Mouse (Mus musculus) neural tube, embryonic 11.5 days (tissue): Measurements from ENCODE around the gene Rnf225. TPM values are rescaled to one million over a fixed set of nuclear protein-coding genes. Genes with fewer than 3 reads are reported as not detected.
A peak's percentile ranks its signal among the peaks of the same experiment; 100 is the strongest.

Experiments used
- ATAC-seq: fragments of 200-750 bp; cut with Nextera tagmentation; 2 replicates; pipeline ENCODE4 v1.8.0; 2017; ENCODE audit warnings: moderate number of reproducible peaks, mild to moderate bottlenecking, moderate TSS enrichment, moderate library complexity; ENCODE audit not compliant: insufficient read depth, low FRiP score, low TSS enrichment
- DNase-seq: peaks from one replicate; pipeline ENCODE4 v3.0.0-alpha.2; 2015; ENCODE audit warnings: low spot score
- H3K27ac ChIP-seq: fragments of 300-500 bp; sonication (generic); 2 replicates; pipeline ENCODE4 v1.5.1; 2014; ENCODE audit warnings: low read depth, mild to moderate bottlenecking, low read length
- H3K27me3 ChIP-seq: fragments of 300-500 bp; sonication (generic); 2 replicates; pipeline ENCODE4 v1.6.1; 2014; ENCODE audit warnings: mild to moderate bottlenecking, low read length, mixed read lengths; ENCODE audit not compliant: control insufficient read depth, insufficient read depth
- H3K36me3 ChIP-seq: fragments of 300-500 bp; sonication (generic); 2 replicates; pipeline ENCODE4 v1.6.1; 2014; ENCODE audit warnings: mild to moderate bottlenecking, low read length, moderate library complexity, mixed read lengths; ENCODE audit not compliant: control insufficient read depth, insufficient read depth
- H3K4me1 ChIP-seq: fragments of 300-500 bp; sonication (generic); 2 replicates; pipeline ENCODE4 v1.6.1; 2014; ENCODE audit warnings: low read length, mixed read lengths; ENCODE audit not compliant: control insufficient read depth, insufficient read depth
- H3K4me2 ChIP-seq: fragments of 300-500 bp; sonication (generic); 2 replicates; pipeline ENCODE4 v1.6.1; 2014; ENCODE audit warnings: low read depth, mild to moderate bottlenecking, moderate library complexity
- H3K4me3 ChIP-seq: fragments of 300-500 bp; sonication (generic); 2 replicates; pipeline ENCODE4 v1.5.1; 2014; ENCODE audit warnings: low read depth, low read length
- H3K9ac ChIP-seq: fragments of 300-500 bp; sonication (generic); 2 replicates; pipeline ENCODE4 v1.6.1; 2014; ENCODE audit warnings: mild to moderate bottlenecking, low read length
- H3K9me3 ChIP-seq: fragments of 300-500 bp; sonication (generic); 2 replicates; pipeline ENCODE4 v1.6.1; 2016; ENCODE audit warnings: low read length; ENCODE audit not compliant: control insufficient read depth
- WGBS: fragments of 180-500 bp; shearing (Covaris S2); extraction: QIAGEN DNeasy Blood & Tissue Kit; methylation state at CpG from one replicate; pipeline ENCODE4 v1.1.7; 2014; 5-methylcytosine and 5-hydroxymethylcytosine counted together
- polyA plus RNA-seq: library from polyadenylated mRNA; unstranded; fragments of >200 nt; fragmentation: Nextera tagmentation; extraction: Ambion mirVana; gene quantifications from 2 replicates; pipeline ENCODE4 v1.2.1, GENCODE M21; 2014

The Rnf225 gene
- polyA plus RNA-seq, 1 experiment from 2014 or later = 0.61 TPM

GRCm38 (mm10) chr7:12943488-12943887, 16.3 kb downstream of the Rnf225 start:
- DNase-seq (no peak), ATAC-seq (no peak)
- Histone ChIP-seq H3K9ac (no peak overlapping the region), H3K9me3 (no peaks in the 10 kb centered on the region), H3K27ac (no peak overlapping the region), H3K4me1 (no peaks in the 10 kb centered on the region), H3K27me3 (no peaks in the 10 kb centered on the region), H3K4me3 (no peak overlapping the region), H3K36me3 (no peaks in the 10 kb centered on the region), H3K4me2 (no peak overlapping the region)

- 9% methylated on average over 35 of the region's 35 CpGs for WGBS
- H3K27me3 ChIP-seq = no peaks in the 10 kb centered on the region
Measured at GRCm38 (mm10) chr7:12949032-12949871, 22.0 kb downstream of the Rnf225 start.

GRCm38 (mm10) chr7:12949872-12950229, 22.6 kb downstream of the Rnf225 start:
- WGBS = 7% methylated on average over 16 of the region's 16 CpGs
- peak overlapping the region; percentile 77 for H3K4me2 ChIP-seq
- no peaks in the 10 kb centered on the region for H3K36me3 ChIP-seq
- H3K27ac ChIP-seq = peak overlapping the region; percentile 81
- no peaks in the 10 kb centered on the region for H3K4me1 ChIP-seq
- peak overlapping the region; percentile 41 for H3K4me3 ChIP-seq
- H3K9me3 ChIP-seq = no peaks in the 10 kb centered on the region
- H3K27me3 ChIP-seq = no peaks in the 10 kb centered on the region
- peak overlapping the region; percentile 61 for H3K9ac ChIP-seq
- no peak for DNase-seq
- ATAC-seq = no peak; the same call in 1 of the 2 replicates

More at GRCm38 (mm10) chr7:12949032-12949871, 22.0 kb downstream of the Rnf225 start:
- H3K9ac ChIP-seq = peak overlapping the region; percentile 75
- H3K4me1 ChIP-seq = no peaks in the 10 kb centered on the region
- peak overlapping the region; percentile 41 for H3K4me3 ChIP-seq
- H3K4me2 ChIP-seq = peak overlapping the region; percentile 77
- ATAC-seq (peak; percentile 96), DNase-seq (peak; percentile 95)
- H3K27ac ChIP-seq = peak overlapping the region; percentile 81
- H3K36me3 ChIP-seq = no peaks in the 10 kb centered on the region
- H3K9me3 ChIP-seq = no peaks in the 10 kb centered on the region

- Histone ChIP-seq H3K9ac (no peak overlapping the region), H3K36me3 (no peaks in the 10 kb centered on the region), H3K27ac (no peak overlapping the region), H3K27me3 (no peaks in the 10 kb centered on the region), H3K9me3 (no peaks in the 10 kb centered on the region), H3K4me2 (no peak overlapping the region), H3K4me1 (no peaks in the 10 kb centered on the region), H3K4me3 (no peak overlapping the region)
- 64% methylated on average over 3 of the region's 3 CpGs for WGBS
- no peak for ATAC-seq
- no peak for DNase-seq
Measured at GRCm38 (mm10) chr7:12954896-12955295, 27.7 kb downstream of the Rnf225 start.

GRCm38 (mm10) chr7:12957511-12957910, 30.3 kb downstream of the Rnf225 start:
- no peak overlapping the region for H3K4me2 ChIP-seq
- DNase-seq (no peak), ATAC-seq (no peak)
- 80% methylated on average over 5 of the region's 5 CpGs for WGBS
- no peaks in the 10 kb centered on the region for H3K27me3 ChIP-seq
- H3K36me3 ChIP-seq = no peaks in the 10 kb centered on the region
- H3K9me3 ChIP-seq = no peaks in the 10 kb centered on the region
- no peak overlapping the region for H3K4me3 ChIP-seq
- H3K27ac ChIP-seq = no peak overlapping the region
- H3K4me1 ChIP-seq = 0 out of 2 replicates have a peak, but pooled peaks cover 5% of the 10 kb centered on the region
- no peak overlapping the region for H3K9ac ChIP-seq

- no peak overlapping the region for H3K4me3 ChIP-seq
- ATAC-seq = no peak
- H3K36me3 ChIP-seq = no peaks in the 10 kb centered on the region
- DNase-seq = no peak
- H3K27ac ChIP-seq = no peak overlapping the region
- H3K9me3 ChIP-seq = no peaks in the 10 kb centered on the region
- no peak overlapping the region for H3K4me2 ChIP-seq
- no peak overlapping the region for H3K9ac ChIP-seq
- H3K27me3 ChIP-seq = no peaks in the 10 kb centered on the region
- WGBS = 80% methylated on average over 4 of the region's 4 CpGs
- 0 out of 2 replicates have a peak, but pooled peaks cover 5% of the 10 kb centered on the region for H3K4me1 ChIP-seq
Measured at GRCm38 (mm10) chr7:12958948-12959347, 31.7 kb downstream of the Rnf225 start.

- no peaks in the 10 kb centered on the region for H3K36me3 ChIP-seq
- ATAC-seq (no peak), DNase-seq (no peak)
- no peaks in the 10 kb centered on the region for H3K27me3 ChIP-seq
- H3K9ac ChIP-seq = no peak overlapping the region
- no peak overlapping the region for H3K27ac ChIP-seq
- no peak overlapping the region for H3K4me2 ChIP-seq
- 19% methylated on average over 4 of the region's 4 CpGs for WGBS
- H3K9me3 ChIP-seq = no peaks in the 10 kb centered on the region
- 0 out of 2 replicates have a peak, but pooled peaks cover 5% of the 10 kb centered on the region for H3K4me1 ChIP-seq
- H3K4me3 ChIP-seq = no peak overlapping the region
Measured at GRCm38 (mm10) chr7:12959718-12960117, 32.5 kb downstream of the Rnf225 start.

- WGBS = 4% methylated on average over 29 of the region's 29 CpGs
- Histone ChIP-seq H3K27ac (peak overlapping the region; percentile 42; the same call in 1 of the 2 replicates), H3K36me3 (no peaks in the 10 kb centered on the region), H3K9me3 (no peaks in the 10 kb centered on the region), H3K4me3 (peak overlapping the region; percentile 47), H3K9ac (peak overlapping the region; percentile 61), H3K27me3 (no peaks in the 10 kb centered on the region), H3K4me1 (peaks cover 12% of the 10 kb centered on the region), H3K4me2 (peak overlapping the region; percentile 66)
- peak; percentile 76 for DNase-seq
- ATAC-seq = peak; percentile 77
Measured at GRCm38 (mm10) chr7:12961511-12962141, 34.4 kb downstream of the Rnf225 start.
